Mouse (Mus musculus): ENCODE measurements at regions not wholly inside any gene's neighbourhood (a gene's known extent, or its start where the extent isn't known, plus 50 kb on each side); places are given as distances from the start of the nearest gene placed in this dataset.

DNA sequence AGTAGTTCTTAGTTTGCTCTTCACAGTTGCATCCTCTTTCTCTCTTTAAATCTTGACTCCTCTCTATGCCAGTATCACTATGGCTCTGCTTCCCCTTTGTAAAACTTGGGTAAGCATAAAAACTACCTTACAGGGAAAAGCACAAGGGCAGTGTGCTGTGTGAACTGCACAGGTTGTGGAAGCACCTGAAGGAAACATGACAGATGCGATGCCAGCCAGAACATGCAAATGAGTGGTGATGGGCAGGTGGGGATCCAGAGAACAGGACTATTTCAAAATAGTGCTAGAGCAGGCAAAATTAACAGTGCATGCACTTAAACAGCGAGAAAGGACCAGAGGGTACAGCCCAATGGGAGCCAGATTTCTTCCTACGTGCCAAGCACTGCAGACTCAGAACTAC is 120.5 kb upstream of the Marcks start:
- ATAC-seq (ENCODE audit: insufficient number of reproducible peaks, low FRiP score, low TSS enrichment, low read depth) = no peak
- Histone ChIP-seq H3K9ac (no peak overlapping the region), H3K27ac (replicated peaks) (no peak overlapping the region), H3K27me3 (no peaks in the 10 kb centered on the region), H3K36me3 (no peaks in the 10 kb centered on the region), H3K4me1 (no peaks in the 10 kb centered on the region), H3K4me2 (replicated peaks) (no peak overlapping the region), H3K9me3 (replicated peaks) (no peaks in the 10 kb centered on the region), H3K4me3 (replicated peaks) (no peak overlapping the region)
- WGBS = 90% methylated on average over 3 of the region's 3 CpGs

DNA sequence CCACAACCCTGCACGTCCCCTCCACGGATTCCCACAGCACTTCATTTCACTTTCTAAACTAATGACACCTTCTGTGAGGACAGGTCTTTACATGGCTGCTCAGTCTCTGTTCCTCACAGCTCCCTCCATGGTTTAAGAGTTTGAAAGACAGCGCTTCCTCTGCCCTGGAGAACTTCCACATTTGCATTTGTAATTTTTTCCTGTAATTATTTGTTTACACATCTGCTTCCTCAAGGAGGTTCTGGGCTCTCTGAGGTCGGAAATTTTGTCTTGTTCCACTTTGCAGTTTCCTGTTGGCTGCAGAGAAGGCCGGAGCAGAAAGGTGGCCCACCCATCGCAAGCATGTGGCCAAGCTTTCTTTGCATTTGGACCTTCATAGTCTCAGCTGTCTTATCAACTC is 118.8 kb upstream of the Marcks start:
- Histone ChIP-seq H3K4me3 (replicated peaks) (no peak overlapping the region), H3K4me2 (replicated peaks) (no peak overlapping the region), H3K36me3 (no peaks in the 10 kb centered on the region), H3K9ac (no peak overlapping the region), H3K27me3 (no peaks in the 10 kb centered on the region), H3K4me1 (no peaks in the 10 kb centered on the region), H3K27ac (replicated peaks) (no peak overlapping the region), H3K9me3 (replicated peaks) (no peaks in the 10 kb centered on the region)
- no peak for ATAC-seq (ENCODE audit: insufficient number of reproducible peaks, low FRiP score, low TSS enrichment, low read depth)
- WGBS = 64% methylated on average over 6 of the region's 6 CpGs

DNA sequence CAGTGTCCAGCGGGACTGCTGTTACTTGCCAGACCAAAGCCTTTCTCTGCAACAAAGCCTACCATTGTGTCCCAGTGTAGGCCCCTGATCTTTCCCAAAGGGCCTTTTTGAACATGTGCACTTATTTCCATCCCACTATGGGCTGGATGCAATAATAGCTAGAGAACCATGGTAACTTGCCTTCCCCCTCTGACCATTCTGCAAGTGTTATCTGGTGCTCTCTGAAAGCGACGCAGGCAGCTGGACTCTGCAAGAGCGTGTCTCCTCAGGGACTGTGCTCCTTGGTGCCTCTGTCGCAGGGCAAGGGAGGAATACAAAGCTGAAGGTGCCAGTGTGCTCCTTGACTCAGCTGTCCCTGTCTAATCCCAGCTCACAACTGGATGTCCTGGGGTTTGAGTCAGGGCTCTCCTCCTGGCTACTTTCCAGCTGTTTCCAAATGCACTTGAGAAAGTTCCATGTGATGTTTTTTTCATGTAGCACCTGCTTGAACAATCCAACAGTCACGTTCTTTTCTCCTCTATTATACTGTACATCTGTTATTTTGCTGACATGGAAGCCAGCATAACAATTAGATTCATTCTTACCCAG is 112.3 kb upstream of the Marcks start:
- Histone ChIP-seq H3K4me3 (replicated peaks) (no peak overlapping the region), H3K4me1 (peaks cover 10% of the 10 kb centered on the region), H3K4me2 (replicated peaks) (no peak overlapping the region), H3K36me3 (no peaks in the 10 kb centered on the region), H3K9me3 (replicated peaks) (no peaks in the 10 kb centered on the region), H3K27me3 (no peaks in the 10 kb centered on the region), H3K9ac (no peak overlapping the region), H3K27ac (replicated peaks) (peak overlapping the region; percentile 39; the same call in 1 of the 2 replicates)
- 52% methylated on average over 6 of the region's 6 CpGs for WGBS
- peak; percentile 51; the same call in 1 of the 2 replicates for ATAC-seq (ENCODE audit: insufficient number of reproducible peaks, low FRiP score, low TSS enrichment, low read depth)

DNA sequence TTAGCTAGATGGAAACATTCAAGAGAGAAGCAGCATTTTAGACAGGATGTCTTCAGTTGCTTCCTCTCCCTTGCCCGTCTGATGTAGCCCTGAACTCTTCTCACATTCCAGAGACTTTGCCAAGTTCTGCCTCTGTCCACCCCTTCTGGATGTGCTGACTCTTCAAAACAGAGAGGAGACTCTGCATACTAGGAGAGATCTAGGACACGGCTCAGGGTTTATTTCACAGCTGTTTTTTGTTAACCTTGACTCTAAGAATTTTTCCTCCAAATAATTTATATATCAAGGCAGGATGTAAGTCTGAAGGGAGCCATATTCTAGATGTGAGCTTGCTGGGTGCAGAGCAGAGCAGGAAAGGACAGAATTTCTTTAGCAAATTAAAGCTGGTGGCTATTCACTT is 111.4 kb upstream of the Marcks start:
- peak; percentile 51; the same call in 1 of the 2 replicates for ATAC-seq (ENCODE audit: insufficient number of reproducible peaks, low FRiP score, low TSS enrichment, low read depth)
- H3K27me3 ChIP-seq = no peaks in the 10 kb centered on the region
- H3K4me3 ChIP-seq (replicated peaks) = no peak overlapping the region
- no peak overlapping the region for H3K4me2 ChIP-seq (replicated peaks)
- H3K9me3 ChIP-seq (replicated peaks) = no peaks in the 10 kb centered on the region
- no peak overlapping the region for H3K9ac ChIP-seq
- H3K36me3 ChIP-seq = no peaks in the 10 kb centered on the region
- peak overlapping the region; percentile 28; the same call in 1 of the 2 replicates for H3K27ac ChIP-seq (replicated peaks)
- WGBS = 11% methylated on average over 2 of the region's 2 CpGs
- H3K4me1 ChIP-seq = peaks cover 10% of the 10 kb centered on the region

DNA sequence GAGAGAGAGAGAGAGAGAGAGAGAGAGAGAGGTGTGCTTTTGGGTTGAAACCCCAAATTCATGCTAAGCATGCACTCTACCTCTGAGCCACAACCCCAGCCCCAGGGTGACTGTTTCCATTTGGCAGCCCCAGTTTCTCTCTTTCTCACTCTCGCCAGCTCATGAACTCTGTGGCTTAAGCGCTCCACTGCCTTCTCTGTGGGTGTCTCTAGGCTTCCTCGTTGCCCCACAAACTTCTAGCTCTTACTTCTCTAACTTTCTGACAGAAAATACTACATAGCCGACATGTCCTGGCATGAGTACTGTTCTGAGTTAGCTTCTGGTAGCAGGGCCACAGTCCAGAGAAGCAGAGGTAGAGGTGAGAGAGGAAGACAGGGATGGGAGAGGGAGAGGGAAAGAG is 110.8 kb upstream of the Marcks start:
- Histone ChIP-seq H3K27me3 (no peaks in the 10 kb centered on the region), H3K4me2 (replicated peaks) (no peak overlapping the region), H3K9ac (no peak overlapping the region), H3K4me3 (replicated peaks) (no peak overlapping the region), H3K9me3 (replicated peaks) (no peaks in the 10 kb centered on the region), H3K4me1 (peaks cover 10% of the 10 kb centered on the region), H3K27ac (replicated peaks) (no peak overlapping the region), H3K36me3 (no peaks in the 10 kb centered on the region)
- ATAC-seq (ENCODE audit: insufficient number of reproducible peaks, low FRiP score, low TSS enrichment, low read depth) = no peak
- WGBS = 68% methylated on average over 4 of the region's 4 CpGs

DNA sequence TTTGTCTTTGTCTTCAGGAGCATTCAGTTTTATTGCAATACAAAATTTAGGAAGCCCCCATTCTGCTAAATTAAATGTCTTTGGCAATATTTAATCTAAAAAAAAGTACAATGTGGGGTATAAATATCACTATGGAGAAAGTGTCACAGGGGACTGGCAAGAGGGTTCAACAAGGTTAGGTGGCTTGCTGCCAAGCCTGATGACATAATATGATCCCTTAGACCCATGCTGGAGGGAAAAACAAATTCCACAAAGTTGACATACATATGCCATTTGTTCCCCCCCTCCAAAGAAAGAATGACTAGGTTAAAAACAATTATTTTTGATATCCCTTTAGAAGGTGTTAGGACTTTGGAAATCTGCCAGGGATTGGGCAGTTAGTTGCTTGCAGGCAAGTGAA is 108.4 kb upstream of the Marcks start:
- Histone ChIP-seq H3K27ac (replicated peaks) (no peak overlapping the region), H3K4me3 (replicated peaks) (no peak overlapping the region), H3K27me3 (no peaks in the 10 kb centered on the region), H3K9me3 (replicated peaks) (no peaks in the 10 kb centered on the region), H3K9ac (no peak overlapping the region), H3K4me1 (peaks cover 11% of the 10 kb centered on the region), H3K36me3 (no peaks in the 10 kb centered on the region), H3K4me2 (replicated peaks) (no peak overlapping the region)
- no peak for ATAC-seq (ENCODE audit: insufficient number of reproducible peaks, low FRiP score, low TSS enrichment, low read depth)

DNA sequence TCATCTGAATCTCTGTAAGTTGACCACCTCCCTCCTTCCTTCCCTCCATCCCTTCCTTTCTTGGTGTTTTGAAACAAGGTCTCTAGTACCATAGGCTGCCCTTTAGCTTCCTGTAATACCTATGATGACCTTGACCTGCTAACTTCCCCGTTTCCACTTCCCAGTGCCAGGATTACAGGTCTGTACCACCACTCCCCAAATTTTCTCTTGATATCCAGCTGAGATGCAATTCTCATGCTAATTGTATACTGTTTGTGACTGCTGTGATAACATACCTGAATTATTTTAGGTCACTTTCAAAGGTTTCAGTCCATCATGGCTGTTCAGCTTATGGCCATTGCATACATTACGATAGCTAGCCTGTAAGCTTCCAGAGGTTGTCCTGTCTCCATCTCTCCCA is 104.4 kb upstream of the Marcks start:
- H3K36me3 ChIP-seq = no peaks in the 10 kb centered on the region
- no peaks in the 10 kb centered on the region for H3K9me3 ChIP-seq (replicated peaks)
- no peak overlapping the region for H3K4me3 ChIP-seq (replicated peaks)
- H3K27ac ChIP-seq (replicated peaks) = no peak overlapping the region
- H3K27me3 ChIP-seq = no peaks in the 10 kb centered on the region
- WGBS = 86% methylated on average over 2 of the region's 2 CpGs
- no peak for ATAC-seq (ENCODE audit: insufficient number of reproducible peaks, low FRiP score, low TSS enrichment, low read depth)
- no peak overlapping the region for H3K9ac ChIP-seq
- H3K4me1 ChIP-seq = peaks cover 10% of the 10 kb centered on the region
- no peak overlapping the region for H3K4me2 ChIP-seq (replicated peaks)

DNA sequence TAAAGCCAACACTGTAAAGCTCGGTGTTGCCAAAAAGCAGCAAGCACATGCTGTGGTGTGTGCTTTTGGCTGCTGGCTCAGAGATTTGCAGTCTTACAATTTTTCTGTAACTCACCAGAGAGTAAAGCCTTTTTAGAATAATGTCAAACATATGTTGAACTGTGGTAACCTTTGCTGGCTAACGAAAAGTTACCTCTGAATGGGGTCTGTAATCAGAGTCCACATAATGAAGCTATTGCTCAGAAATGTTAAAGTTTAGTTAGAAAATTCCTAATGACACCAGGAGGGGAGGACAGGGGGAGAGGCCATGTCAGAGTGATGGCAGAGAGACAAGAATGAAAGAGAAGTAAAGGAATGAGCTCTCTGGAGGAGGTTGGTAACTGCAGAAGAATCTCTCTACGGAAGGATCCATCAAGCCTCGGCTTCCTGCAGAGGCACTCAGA is 103.1 kb upstream of the Marcks start:
- Histone ChIP-seq H3K27ac (replicated peaks) (peak overlapping the region; percentile 70), H3K4me2 (replicated peaks) (no peak overlapping the region), H3K36me3 (no peaks in the 10 kb centered on the region), H3K4me1 (peaks cover 10% of the 10 kb centered on the region), H3K9ac (no peak overlapping the region), H3K4me3 (replicated peaks) (no peak overlapping the region), H3K27me3 (no peaks in the 10 kb centered on the region), H3K9me3 (replicated peaks) (no peaks in the 10 kb centered on the region)
- 22% methylated on average over 4 of the region's 4 CpGs for WGBS
- peak; percentile 75 for ATAC-seq (ENCODE audit: insufficient number of reproducible peaks, low FRiP score, low TSS enrichment, low read depth)

DNA sequence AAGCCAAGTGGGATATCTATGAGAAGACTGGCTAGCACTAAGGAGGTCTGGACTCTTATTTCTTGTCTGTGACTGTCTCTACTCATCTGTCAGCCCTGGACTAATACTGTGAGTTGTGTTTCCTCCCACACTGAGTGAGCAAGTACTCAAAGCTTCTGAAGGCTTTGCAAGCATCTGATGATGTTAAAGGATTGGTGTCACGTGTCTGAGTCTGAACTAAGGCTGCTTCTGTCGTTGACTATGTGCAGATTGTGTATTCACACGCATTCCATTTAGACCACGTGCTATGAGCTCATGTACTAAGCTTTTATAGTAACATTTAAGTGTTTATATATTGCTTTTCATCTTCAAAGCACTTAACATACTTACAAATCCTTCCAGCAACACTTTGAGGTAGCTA is 101.9 kb upstream of the Marcks start:
- H3K36me3 ChIP-seq = no peaks in the 10 kb centered on the region
- no peaks in the 10 kb centered on the region for H3K9me3 ChIP-seq (replicated peaks)
- no peak overlapping the region for H3K4me3 ChIP-seq (replicated peaks)
- H3K27me3 ChIP-seq = no peaks in the 10 kb centered on the region
- no peak overlapping the region for H3K9ac ChIP-seq
- ATAC-seq (ENCODE audit: insufficient number of reproducible peaks, low FRiP score, low TSS enrichment, low read depth) = no peak
- 17% methylated on average over 4 of the region's 4 CpGs for WGBS
- peaks cover 10% of the 10 kb centered on the region for H3K4me1 ChIP-seq
- no peak overlapping the region for H3K4me2 ChIP-seq (replicated peaks)
- H3K27ac ChIP-seq (replicated peaks) = 0 out of 2 replicates have a peak overlapping the region, but pooled peaks have one; percentile 22

DNA sequence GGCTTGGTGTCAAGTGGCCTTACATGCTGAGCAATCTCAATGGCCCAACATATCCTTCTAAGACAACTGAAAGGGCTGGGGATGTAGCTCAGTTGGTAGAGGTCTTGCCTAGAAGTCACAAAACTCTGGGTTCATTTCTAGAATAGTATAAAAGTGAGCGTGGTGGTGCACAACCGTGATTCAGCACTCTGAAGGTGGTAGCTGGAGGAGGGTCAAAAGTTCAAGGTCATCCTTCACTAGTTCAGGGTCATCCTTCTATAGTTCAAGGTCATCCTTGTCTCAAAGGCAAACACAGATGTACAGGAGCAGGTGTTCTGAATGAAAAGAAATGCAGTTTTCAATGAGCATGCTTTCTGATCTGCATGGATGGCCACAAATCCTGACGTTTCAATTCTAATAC is 101.5 kb upstream of the Marcks start:
- Histone ChIP-seq H3K9ac (no peak overlapping the region), H3K36me3 (no peaks in the 10 kb centered on the region), H3K9me3 (replicated peaks) (no peaks in the 10 kb centered on the region), H3K4me1 (peaks cover 12% of the 10 kb centered on the region), H3K4me3 (replicated peaks) (no peak overlapping the region), H3K27ac (replicated peaks) (no peak overlapping the region), H3K4me2 (replicated peaks) (no peak overlapping the region), H3K27me3 (no peaks in the 10 kb centered on the region)
- ATAC-seq (ENCODE audit: insufficient number of reproducible peaks, low FRiP score, low TSS enrichment, low read depth) = no peak
- WGBS = 66% methylated on average over 3 of the region's 3 CpGs

DNA sequence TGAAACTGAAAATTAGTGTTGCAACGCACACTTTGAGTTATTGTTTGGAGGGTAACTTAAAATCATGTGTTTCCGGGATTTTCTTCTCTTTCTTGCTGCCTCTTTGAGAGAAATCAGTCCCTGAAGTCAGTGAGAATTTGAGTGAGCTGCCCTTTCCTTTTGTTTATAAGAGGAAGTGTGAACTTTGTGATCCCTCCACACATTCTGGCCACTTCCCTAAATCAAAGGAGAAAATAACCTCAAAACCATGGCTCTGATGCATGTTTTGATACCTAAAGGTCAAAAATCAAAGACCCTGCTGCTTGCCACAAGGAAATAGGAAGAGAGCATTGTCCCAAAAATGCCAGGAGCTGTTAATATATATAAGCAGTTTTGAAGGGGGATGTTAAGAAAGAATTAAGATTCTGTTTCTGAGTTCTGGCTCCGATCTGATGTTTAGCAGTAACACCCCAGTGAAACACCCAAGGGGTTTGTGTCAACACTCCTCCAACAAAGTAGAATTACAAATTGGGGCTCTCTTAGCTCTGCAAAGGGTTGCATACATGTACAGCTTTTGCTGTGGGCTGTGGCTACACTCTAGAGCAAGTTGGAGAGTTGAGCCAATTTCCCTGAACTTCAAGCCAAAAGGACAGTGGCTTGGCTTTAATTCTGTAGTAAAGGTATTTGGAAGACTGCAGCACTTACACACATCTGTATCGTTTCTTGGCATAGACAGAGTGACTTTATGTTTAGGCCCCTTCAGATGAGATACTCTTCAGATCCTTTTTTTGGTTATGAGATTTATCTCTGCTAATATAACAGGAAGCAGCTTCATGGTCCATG is 97.5 kb upstream of the Marcks start:
- Histone ChIP-seq H3K4me2 (replicated peaks) (no peak overlapping the region), H3K27me3 (no peaks in the 10 kb centered on the region), H3K4me1 (peaks cover 17% of the 10 kb centered on the region), H3K36me3 (no peaks in the 10 kb centered on the region), H3K4me3 (replicated peaks) (no peak overlapping the region), H3K27ac (replicated peaks) (0 out of 2 replicates have a peak overlapping the region, but pooled peaks have one; percentile 23), H3K9ac (no peak overlapping the region), H3K9me3 (replicated peaks) (no peaks in the 10 kb centered on the region)
- no peak for ATAC-seq (ENCODE audit: insufficient number of reproducible peaks, low FRiP score, low TSS enrichment, low read depth)
- 54% methylated on average over 4 of the region's 4 CpGs for WGBS
